Mouse (Mus musculus): ENCODE measurements around the gene Fgfbp1.

Fgfbp1 gene

GRCm38 (mm10) chr5:43981620-43982019 lies at the start of gene Fgfbp1:
Fgfbp1 (minus strand) TSS chr5:43981779.
- no peak for DNase-seq (ENCODE audit: low read depth)

GRCm38 (mm10) chr5:43998295-43998989 lies 16.9 kb upstream of the Fgfbp1 start:
- DNase-seq (ENCODE audit: low read depth) = no peak

DNA sequence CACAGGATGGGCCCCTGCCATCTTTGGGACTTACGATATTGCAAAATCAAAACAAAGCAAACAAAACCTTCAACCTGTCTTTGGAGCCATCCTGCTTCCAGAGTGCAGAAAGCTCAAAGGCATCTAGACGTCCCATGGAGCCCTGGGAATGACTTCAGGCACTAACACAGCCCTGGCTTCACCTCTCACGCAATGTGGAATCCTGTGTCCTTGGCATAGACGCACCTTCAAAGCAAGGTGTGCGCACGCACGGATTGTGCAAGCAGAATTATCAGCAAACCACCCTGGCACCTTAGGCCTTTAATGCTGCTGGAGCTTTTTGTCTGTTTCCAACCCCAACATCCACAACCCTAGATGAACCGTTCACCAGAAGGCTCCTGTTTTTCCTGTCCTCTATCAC lies 16.0 kb upstream of the Fgfbp1 start:
- DNase-seq (ENCODE audit: low read depth) = no peak

DNA sequence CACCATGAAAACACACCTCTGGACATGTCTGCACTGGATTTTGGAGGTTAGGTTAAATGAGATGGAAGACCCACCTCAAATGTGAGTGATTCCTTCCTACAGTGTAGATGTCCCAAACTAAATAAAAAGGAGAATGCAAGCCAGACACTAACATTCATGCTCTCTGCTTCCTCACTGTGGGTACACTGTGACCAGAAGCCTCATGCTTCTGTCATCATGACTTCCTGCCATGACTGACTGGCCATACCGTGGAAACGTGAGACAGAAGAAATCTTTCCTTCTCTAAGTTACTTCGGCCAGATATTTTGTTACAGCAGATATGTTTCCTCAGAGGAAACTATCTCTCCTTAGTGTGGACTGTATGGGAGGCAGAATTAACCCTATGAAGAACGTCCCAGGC lies 14.6 kb upstream of the Fgfbp1 start:
- no peak for DNase-seq (ENCODE audit: low read depth)

DNA sequence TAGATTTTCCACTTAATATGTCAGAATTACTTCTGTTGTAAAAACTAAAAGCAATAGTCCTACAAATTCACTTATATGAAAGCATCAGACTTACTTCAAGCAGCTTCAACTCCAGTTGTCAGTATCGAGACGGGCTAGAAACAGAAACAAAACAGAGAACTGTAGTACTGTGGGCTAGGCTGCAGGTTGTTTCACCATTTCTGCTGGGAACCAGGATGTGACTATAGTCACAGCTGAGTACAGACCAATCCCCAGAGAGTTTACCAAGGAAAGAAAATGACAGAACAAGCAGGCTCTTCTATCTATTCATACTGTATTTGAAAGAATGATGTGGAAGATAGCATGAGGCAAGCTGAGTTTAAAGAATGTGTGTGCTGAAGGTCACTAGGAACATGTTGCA lies 13.4 kb upstream of the Fgfbp1 start:
- no peak for DNase-seq (ENCODE audit: low read depth)

DNA sequence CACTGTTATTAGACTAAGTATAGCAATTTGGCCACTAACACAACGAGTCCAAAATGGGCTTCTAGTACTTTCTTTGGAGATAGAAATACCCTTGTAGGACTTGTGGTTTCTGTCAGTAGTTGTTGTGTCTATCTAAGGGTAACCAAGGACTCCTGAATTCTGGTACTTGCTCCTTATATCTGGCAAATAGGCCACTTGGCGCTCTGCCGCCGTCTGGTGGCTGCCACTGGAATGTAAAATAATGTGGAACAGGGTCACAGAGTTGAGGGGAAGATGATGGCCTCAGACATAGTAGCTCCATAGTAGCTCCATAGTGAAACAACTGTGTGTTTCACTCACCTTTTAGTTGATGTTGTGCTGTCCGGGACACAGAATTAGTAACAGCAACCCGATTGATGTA lies 8.7 kb upstream of the Fgfbp1 start:
- peak; percentile 62 for DNase-seq (ENCODE audit: low read depth)

DNA sequence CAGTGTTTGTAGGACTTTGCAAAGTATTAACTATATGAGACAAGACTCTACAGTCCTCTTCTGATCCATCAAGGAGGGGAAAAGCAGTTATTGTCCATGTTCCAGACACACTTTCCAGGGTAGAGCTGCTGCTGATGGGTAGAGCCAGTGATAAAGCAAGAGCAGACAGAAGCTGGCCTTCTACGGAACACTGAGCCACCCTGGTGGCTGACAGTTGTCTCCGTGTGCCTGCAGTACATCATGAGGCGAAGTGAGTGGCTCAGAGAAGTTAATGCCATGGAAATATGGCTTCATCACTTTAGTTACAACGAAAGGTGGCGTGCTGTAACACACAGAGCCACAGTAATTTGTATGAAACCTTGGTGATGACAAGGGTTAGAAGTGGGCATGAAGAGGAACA lies 7.4 kb upstream of the Fgfbp1 start:
- peak; percentile 4 for DNase-seq (ENCODE audit: low read depth)

DNA sequence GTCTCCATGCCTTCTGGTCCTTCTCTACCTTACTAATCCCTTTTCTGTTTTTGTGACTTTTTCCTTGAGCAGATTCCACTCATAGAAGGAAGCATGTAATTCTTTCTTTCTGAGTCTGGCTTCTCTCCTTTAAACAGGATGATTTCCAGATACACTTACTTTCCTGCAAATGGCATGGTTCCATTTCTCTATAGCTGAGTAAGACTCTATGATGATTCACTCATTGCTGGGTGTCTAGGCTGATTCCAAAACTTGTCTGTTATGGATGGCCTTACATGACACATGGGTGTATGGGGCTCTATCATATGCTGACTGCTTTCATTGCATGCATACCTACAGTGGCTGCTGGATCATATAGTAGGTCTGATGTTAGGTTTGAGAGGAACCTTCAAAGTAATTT lies 4.6 kb upstream of the Fgfbp1 start:
- DNase-seq (ENCODE audit: low read depth) = no peak

- DNase-seq (ENCODE audit: low read depth) = no peak
Observed at GRCm38 (mm10) chr5:43982896-43983295, 1.3 kb upstream of the Fgfbp1 start.

DNA sequence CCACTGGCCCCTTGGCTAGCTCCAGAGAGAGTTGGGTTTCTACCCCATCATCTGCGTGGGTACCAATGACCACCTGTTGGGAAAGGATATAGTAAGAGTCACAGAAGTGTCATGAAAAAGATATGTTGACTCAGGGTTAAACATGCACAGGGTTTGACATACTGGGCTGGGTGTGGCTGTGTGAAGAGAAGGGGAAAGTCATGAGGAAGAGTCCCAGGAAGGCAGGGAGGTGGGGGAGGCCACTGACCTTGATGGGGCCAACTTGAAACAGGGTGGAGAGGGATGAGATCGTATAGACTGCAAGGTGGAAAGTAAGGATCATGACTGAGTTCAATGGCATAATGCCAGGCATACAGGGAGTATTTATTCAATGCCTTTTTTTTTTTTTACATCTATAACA lies 1.2 kb downstream of the Fgfbp1 start:
- DNase-seq (ENCODE audit: low read depth) = no peak

GRCm38 (mm10) chr5:43976821-43977561 lies 4.6 kb downstream of the Fgfbp1 start:
- DNase-seq (ENCODE audit: low read depth) = no peak

DNA sequence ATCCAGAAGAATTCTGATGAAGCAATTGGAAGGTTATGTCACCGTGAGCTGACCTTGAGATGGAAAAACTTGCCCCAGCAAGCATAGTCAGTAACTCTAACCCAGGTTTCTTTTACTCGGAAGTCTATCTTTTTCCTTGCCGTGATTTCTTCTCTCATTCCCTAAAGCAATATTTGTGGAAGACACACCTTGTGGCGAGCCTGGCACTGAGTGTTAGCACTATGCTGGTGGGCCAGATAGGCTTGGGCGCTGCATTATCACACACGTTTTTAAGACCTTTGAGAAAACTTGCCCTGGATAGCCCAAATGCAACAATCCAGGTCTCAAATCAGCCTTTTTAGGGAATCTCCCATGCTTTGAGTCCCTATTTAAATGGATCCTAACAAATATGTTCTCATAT lies 7.4 kb downstream of the Fgfbp1 start:
- no peak for DNase-seq (ENCODE audit: low read depth)

- DNase-seq (ENCODE audit: low read depth) = no peak
Observed at GRCm38 (mm10) chr5:43971156-43971555, 10.4 kb downstream of the Fgfbp1 start.

GRCm38 (mm10) chr5:43970532-43970931 lies 11.0 kb downstream of the Fgfbp1 start:
- DNase-seq (ENCODE audit: low read depth) = no peak

- no peak for DNase-seq (ENCODE audit: low read depth)
Observed at GRCm38 (mm10) chr5:43968634-43969033, 12.9 kb downstream of the Fgfbp1 start.

DNA sequence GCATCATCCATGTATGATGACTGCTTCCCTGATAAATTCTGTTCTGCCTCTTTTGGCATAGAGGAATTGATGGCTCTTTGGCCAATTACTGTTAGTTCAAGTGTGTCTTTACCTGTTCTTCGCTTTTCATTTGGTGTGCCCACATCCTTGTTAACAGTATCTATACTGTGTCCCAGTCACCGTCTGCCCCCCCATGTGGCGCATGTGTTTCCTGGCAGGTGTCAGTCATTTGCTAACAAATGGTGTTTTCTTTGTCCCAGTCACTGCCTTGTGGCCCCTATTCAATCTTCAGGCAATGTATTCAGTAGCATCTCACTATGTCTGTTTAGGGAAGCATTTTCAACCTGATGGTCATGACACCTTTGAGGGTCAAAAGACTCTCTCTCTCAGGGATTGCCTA lies 20.5 kb downstream of the Fgfbp1 start:
- DNase-seq (ENCODE audit: low read depth) = no peak

DNA sequence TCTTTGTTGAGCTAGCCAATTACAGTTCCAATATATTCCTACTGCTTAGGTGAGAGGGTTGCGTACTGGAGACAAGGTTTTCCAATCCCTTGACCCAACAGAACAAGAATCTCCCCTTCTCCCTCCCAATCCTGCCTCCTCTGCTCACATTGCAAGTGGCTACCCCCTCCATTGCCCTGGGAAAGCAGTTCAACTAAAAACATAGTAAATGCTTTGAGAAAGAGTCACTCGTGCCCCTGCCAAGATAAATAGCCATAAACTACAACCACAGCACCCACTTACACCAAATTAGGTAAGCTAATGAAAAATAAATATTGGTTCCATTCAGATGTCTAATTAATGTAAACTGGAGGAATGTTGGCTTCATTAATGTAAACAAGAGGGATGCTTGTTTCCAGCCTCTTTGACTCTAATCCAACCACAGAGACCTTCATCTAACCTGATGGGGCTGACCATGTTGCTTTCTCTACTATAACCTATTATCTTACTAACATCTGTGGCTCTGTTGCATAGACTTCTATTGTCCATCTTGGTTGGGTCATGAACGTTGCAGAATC lies 21.6 kb downstream of the Fgfbp1 start:
- no peak for DNase-seq (ENCODE audit: low read depth)

- DNase-seq (ENCODE audit: low read depth) = no peak
Observed at GRCm38 (mm10) chr5:43953241-43953640, 28.3 kb downstream of the Fgfbp1 start.

GRCm38 (mm10) chr5:43948748-43949275 lies 32.8 kb downstream of the Fgfbp1 start:
- peak; percentile 59 for DNase-seq (ENCODE audit: low read depth)

GRCm38 (mm10) chr5:43948111-43948743 lies 33.4 kb downstream of the Fgfbp1 start:
- DNase-seq (ENCODE audit: low read depth) = peak; percentile 85

- peak; percentile 55 for DNase-seq (ENCODE audit: low read depth)
Observed at GRCm38 (mm10) chr5:43947330-43947977, 34.1 kb downstream of the Fgfbp1 start.

DNA sequence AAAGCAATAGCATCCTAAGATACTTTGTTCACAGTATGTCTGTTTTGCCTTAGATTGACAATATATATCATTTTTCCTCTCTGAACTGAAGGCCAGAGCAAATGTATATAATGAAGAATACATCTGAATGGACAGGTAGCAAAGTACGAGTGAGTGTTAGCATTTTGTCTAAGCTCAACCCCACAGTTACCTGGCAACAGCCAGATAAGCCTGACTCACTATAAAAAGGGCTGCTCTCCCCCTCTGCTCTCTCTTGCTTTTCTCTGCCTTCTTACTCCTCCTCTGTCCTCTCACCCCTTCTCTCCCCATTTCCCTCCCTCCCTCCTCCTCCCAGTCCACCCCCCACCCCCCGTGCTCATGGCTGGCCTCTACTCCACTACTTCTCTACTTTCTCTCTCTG lies 48.3 kb downstream of the Fgfbp1 start:
- no peak for DNase-seq (ENCODE audit: low read depth)
